Mouse (Mus musculus) central nervous system, embryonic 14 days (tissue): Measurements from ENCODE around the gene Zxdb. TPM values are rescaled to one million over a fixed set of nuclear protein-coding genes. Genes with fewer than 3 reads are reported as not detected.

ENCODE experiments used
- polyA plus RNA-seq: library from polyadenylated mRNA; depleted of rRNA; stranded (reverse); fragments of >200 nt; gene quantifications from 2 replicates; pipeline ENCODE4 v1.2.3, GENCODE M21; 2012; rRNA removed

Gene Zxdb
- polyA plus RNA-seq: 5.2 and 5.6 TPM in 2 replicates

DNA sequence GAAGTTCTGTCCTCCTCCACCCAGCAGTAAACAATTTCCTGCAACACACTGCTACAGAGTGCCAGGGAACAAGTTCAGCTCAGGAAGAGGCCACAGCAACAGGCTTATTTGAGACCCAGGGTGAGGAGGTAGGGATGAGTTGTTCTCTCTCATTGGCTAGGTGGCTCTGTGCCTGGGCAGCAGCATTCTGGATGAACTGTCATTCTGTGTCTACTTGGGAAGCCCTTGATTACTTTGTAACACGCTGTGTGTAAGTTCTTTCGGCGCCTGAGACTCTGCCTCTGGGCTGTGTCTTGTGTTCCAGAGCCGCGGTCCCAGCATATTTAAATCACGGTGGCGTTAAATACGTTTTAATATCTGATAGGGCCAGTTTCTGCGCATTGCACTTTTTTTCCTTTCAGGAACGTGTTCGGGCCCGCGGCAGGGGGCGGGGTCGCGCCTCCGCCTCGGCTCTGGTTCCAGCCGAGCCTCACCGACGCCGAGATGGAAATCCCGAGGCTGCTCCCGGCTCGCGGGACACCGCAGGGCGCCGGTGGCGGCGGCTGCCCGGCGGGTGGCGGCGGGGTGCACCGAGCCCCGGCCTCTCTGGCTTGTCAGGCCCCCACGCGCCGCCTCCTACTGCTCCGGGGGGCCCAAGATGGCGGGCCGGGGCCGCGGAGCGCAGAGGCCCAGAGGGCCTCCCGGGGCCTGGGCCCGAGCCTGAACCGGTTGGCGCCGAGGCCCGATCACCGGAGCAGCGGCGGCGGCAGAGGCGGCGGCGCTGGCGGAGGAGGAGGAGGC is at the start of gene Zxdb:
Zxdb (plus strand) TSS at position 378 of the 780 bp plus-strand sequence.

Other genes with a start within 250 kb of the Zxdb start
- 1,001 and 1,007 TPM in 2 replicates for gene Maged1, start 182.4 kb upstream of the Zxdb start, polyA plus RNA-seq
- 17.5 and 22.3 TPM in 2 replicates for gene Gspt2, start 88.5 kb upstream of the Zxdb start, polyA plus RNA-seq